ENCODE assay signal across 19 mouse cellular contexts in genomic region chr4:107586391-107586790, GRCm38 (mm10).
"Had no signal": no experiment of that assay in that cellular context is flagged by ENCODE, and none has a peak within 500 bp of the region (broad histone marks: within the 10 kb centered on the region; RNA-seq: fewer than 3 reads in every experiment).

No protein-coding gene starts in this region.

- DNase-seq: midbrain, embryonic 14.5 days; retina, postnatal 1 day; right cerebral cortex, adult 18-20 months; right cerebral cortex, postnatal 25 days; right cerebral cortex, postnatal 4 days; spleen, adult 18-20 months; thymus, adult 18-20 months; thymus, postnatal 14 days; thymus, postnatal 36 days had no signal

- H3K4me1 ChIP-seq: liver, embryonic 12.5 days; lung, embryonic 15.5 days; midbrain, embryonic 12.5 days had no signal

- H3K9me3 ChIP-seq: liver, embryonic 12.5 days; lung, embryonic 15.5 days; midbrain, embryonic 10.5 days; midbrain, embryonic 12.5 days; neural tube, embryonic 13.5 days; neural tube, embryonic 15.5 days had no signal

- H3K4me2 ChIP-seq: liver, embryonic 12.5 days; lung, embryonic 15.5 days; midbrain, embryonic 12.5 days; neural tube, embryonic 13.5 days; neural tube, embryonic 15.5 days had no signal

- H3K9ac ChIP-seq: liver, embryonic 12.5 days; liver, embryonic 14.5 days; lung, embryonic 15.5 days; midbrain, embryonic 12.5 days; neural tube, embryonic 13.5 days; neural tube, embryonic 15.5 days had no signal

- H3K4me3 ChIP-seq: liver, embryonic 12.5 days; lung, embryonic 15.5 days; midbrain, embryonic 10.5 days; midbrain, embryonic 12.5 days; myocyte; neural tube, embryonic 13.5 days; neural tube, embryonic 15.5 days had no signal

- ATAC-seq: liver, embryonic 12.5 days; midbrain, embryonic 16.5 days had no signal

- H3K27ac ChIP-seq: liver, embryonic 12.5 days; liver, embryonic 14.5 days; lung, embryonic 15.5 days; macrophage; midbrain, embryonic 10.5 days; midbrain, embryonic 12.5 days; neural tube, embryonic 13.5 days; neural tube, embryonic 15.5 days had no signal

- H3K36me3 ChIP-seq: liver, embryonic 12.5 days; lung, embryonic 15.5 days; midbrain, embryonic 10.5 days; midbrain, embryonic 12.5 days; neural tube, embryonic 13.5 days; neural tube, embryonic 15.5 days had no signal

- H3K27me3 ChIP-seq: lung, embryonic 15.5 days; neural tube, embryonic 13.5 days had no signal
